In genomic region chr9:103225464-103225863, GRCm38 (mm10) we compare ENCODE assay signal across 10 mouse cellular contexts. TPM values are rescaled to one million over a fixed set of nuclear protein-coding genes. Genes with fewer than 3 reads are reported as not detected.
DNase-seq lines count a peak whose midpoint lies in the region; ATAC-seq lines count a peak whose summit lies in the region.
"Had no signal": no experiment of that assay in that cellular context is flagged by ENCODE, and none has a peak within 500 bp of the region (broad histone marks: within the 10 kb centered on the region; RNA-seq: fewer than 3 reads in every experiment).

No protein-coding gene starts in this region.

- no peaks in the 10 kb centered on the region for H3K36me3 ChIP-seq in midbrain, embryonic 16.5 days (ENCODE audit: control insufficient read depth, insufficient read depth, low read length)
- H3K36me3 ChIP-seq: neural tube, embryonic 13.5 days had no signal

- no peak overlapping the region for H3K4me2 ChIP-seq in midbrain, embryonic 16.5 days (ENCODE audit: low read length)
- H3K4me2 ChIP-seq: neural tube, embryonic 13.5 days had no signal

- H3K4me3 ChIP-seq in midbrain, embryonic 16.5 days (ENCODE audit: low read depth, low read length), result no peak overlapping the region
- H3K4me3 ChIP-seq: neural tube, embryonic 13.5 days had no signal

- no peak overlapping the region for H3K27ac ChIP-seq in midbrain, embryonic 16.5 days (ENCODE audit: low read length)
- H3K27ac ChIP-seq: neural tube, embryonic 13.5 days had no signal

- H3K9ac ChIP-seq in midbrain, embryonic 16.5 days (ENCODE audit: low read depth, low read length), result no peak overlapping the region
- H3K9ac ChIP-seq: neural tube, embryonic 13.5 days had no signal

- no peaks in the 10 kb centered on the region for H3K27me3 ChIP-seq in midbrain, embryonic 16.5 days (ENCODE audit: control insufficient read depth, insufficient read depth, low read depth, low read length)
- H3K27me3 ChIP-seq: neural tube, embryonic 13.5 days had no signal

- H3K9me3 ChIP-seq in midbrain, embryonic 16.5 days (replicated peaks; ENCODE audit: control insufficient read depth, low read length, poor library complexity, severe bottlenecking), result no peaks in the 10 kb centered on the region
- H3K9me3 ChIP-seq: neural tube, embryonic 13.5 days had no signal

- ATAC-seq in granulocyte monocyte progenitor cell, adult 5-6 weeks (replicated peaks; ENCODE audit: poor library complexity, severe bottlenecking), result peak; percentile 61
- peak; percentile 34; the same call in 1 of the 2 replicates for ATAC-seq in neutrophil, adult 5-6 weeks (ENCODE audit: extremely low read depth, insufficient number of reproducible peaks, low FRiP score, poor library complexity, severe bottlenecking)
- ATAC-seq in midbrain, embryonic 16.5 days, result no peak

- 77% methylated on average over 3 of the region's 3 CpGs for WGBS in midbrain, embryonic 16.5 days

- intact Hi-C loops in heart, postnatal 10 days (cut with DNase I), result loop anchor here (5.0 kb wide), 1 partner anchor 77 kb away; no protein-coding TSS in a partner anchor

- peaks cover 2% of the 10 kb centered on the region; the same call in 1 of the 2 replicates for H3K4me1 ChIP-seq in midbrain, embryonic 16.5 days (ENCODE audit: control insufficient read depth, insufficient read depth, low read length)

- DNase-seq in heart, postnatal 10 days, result peak; percentile 10 to 37
- DNase-seq in heart, adult 8-10 months (ENCODE audit: low spot score), result no peak
- DNase-seq in ES-CJ7 (ENCODE audit: low read depth, low spot score), result peak; percentile 71
- no peak for DNase-seq in right cerebral cortex, postnatal 4 days
- no peak for DNase-seq in layer of hippocampus, adult 9-11 months

RNA-seq across cellular contexts. Expression of gene Gm20425, which starts 4.6 kb away (rescaled TPM):
- total RNA-seq in heart, postnatal 10 days (2021), result 1 to 10 TPM; 6.2 to 7.6 TPM
- 1 to 10 TPM; 5.3 to 5.9 (median 5.5) TPM for total RNA-seq in heart, adult 8-10 months (2022)
- total RNA-seq in granulocyte monocyte progenitor cell, adult 5-6 weeks (2014; fragmentation: Nextera tagmentation), result 0.17 TPM in 1 of 2 replicates, not detected in the other
- 1.4 TPM in 1 of 2 replicates, not detected in the other for total RNA-seq in granulocyte monocyte progenitor cell, adult 5-6 weeks (2017)
- total RNA-seq in neutrophil, adult 5-6 weeks (2017), result not detected in 2 replicates
- polyA plus RNA-seq in midbrain, embryonic 16.5 days (2015; fragmentation: Nextera tagmentation; extraction: Ambion mirVana), result 2.2 and 2.3 TPM in 2 replicates
- polyA plus RNA-seq: intestine, embryonic 14.5 days had no signal

RNA-seq across cellular contexts. Expression of gene Trf, which starts 4.8 kb away (rescaled TPM):
- 10 to 100 TPM; 29.4 to 36.3 TPM for total RNA-seq in heart, postnatal 10 days (2021)
- total RNA-seq in heart, adult 8-10 months (2022), result 10 to 100 TPM; 37.9 to 56.1 (median 43.3) TPM
- 83.7 and 112 TPM in 2 replicates for total RNA-seq in granulocyte monocyte progenitor cell, adult 5-6 weeks (2014; fragmentation: Nextera tagmentation)
- 98.7 and 115 TPM in 2 replicates for total RNA-seq in granulocyte monocyte progenitor cell, adult 5-6 weeks (2017)
- 152 and 164 TPM in 2 replicates for total RNA-seq in neutrophil, adult 5-6 weeks (2017)
- 23.5 and 26.7 TPM in 2 replicates for polyA plus RNA-seq in midbrain, embryonic 16.5 days (2015; fragmentation: Nextera tagmentation; extraction: Ambion mirVana)

RNA-seq across cellular contexts. Expression of gene Srprb, which starts 23.5 kb away (rescaled TPM):
- 10 to 100 TPM; 18.8 to 22.2 TPM for total RNA-seq in heart, postnatal 10 days (2021)
- total RNA-seq in heart, adult 8-10 months (2022), result 10 to 100 TPM; 18.1 to 21.5 (median 19.1) TPM
- 34.0 and 34.8 TPM in 2 replicates for total RNA-seq in granulocyte monocyte progenitor cell, adult 5-6 weeks (2014; fragmentation: Nextera tagmentation)
- total RNA-seq in granulocyte monocyte progenitor cell, adult 5-6 weeks (2017), result 24.4 and 24.6 TPM in 2 replicates
- 13.6 and 14.2 TPM in 2 replicates for total RNA-seq in neutrophil, adult 5-6 weeks (2017)
- polyA plus RNA-seq in midbrain, embryonic 16.5 days (2015; fragmentation: Nextera tagmentation; extraction: Ambion mirVana), result 56.0 and 60.7 TPM in 2 replicates

Comparison
In these comparisons a context has a peak if more than half of its experiments do, and no peak if none do; other contexts are left out.
1. DNase-seq: peak in heart, postnatal 10 days (2 of 2) and ES-CJ7 (single experiment); none in heart, adult 8-10 months (single experiment), right cerebral cortex, postnatal 4 days (single experiment) and layer of hippocampus, adult 9-11 months (single experiment).